Mouse (Mus musculus) heart, adult 2 months (tissue): ENCODE measurements around the gene Myh4.

Experiments used
- CTCF ChIP-seq: fragments of 200-600 bp; IDR thresholded peaks from 2 replicates; pipeline ENCODE4 v1.8.1; 2022; ENCODE audit warnings: antibody characterized with exemption, mild to moderate bottlenecking, moderate library complexity
- POLR2A ChIP-seq: fragments of 200-500 bp; IDR thresholded peaks from 2 replicates; pipeline ENCODE4 v1.6.1; 2011; ENCODE audit warnings: mild to moderate bottlenecking, low read depth, low read length, control low read depth; ENCODE audit not compliant: insufficient read depth

DNA sequence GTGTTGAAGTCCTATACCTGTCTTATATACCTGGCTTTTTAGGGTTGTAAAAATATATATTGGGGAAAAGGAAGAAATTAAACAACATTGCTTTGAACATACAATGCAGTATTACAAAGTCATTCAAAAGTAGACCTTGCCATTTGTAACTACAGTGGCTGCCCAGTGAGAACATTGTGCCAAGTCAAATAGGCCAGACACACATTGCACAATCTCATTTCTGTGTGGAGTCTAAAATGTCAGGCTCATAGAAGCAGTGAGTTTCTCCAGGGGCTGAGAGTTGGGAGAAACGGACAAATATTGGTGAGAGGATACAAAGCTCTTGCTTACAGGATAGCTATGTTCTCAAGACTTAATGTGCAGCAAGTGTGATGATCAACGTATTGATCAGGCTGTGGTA, 7.9 kb upstream of the Myh4 start:
- no peak for TF ChIP-seq CTCF
- TF ChIP-seq POLR2A: no peak
